Mouse (Mus musculus) retina, postnatal 1 day (tissue): ENCODE data around the gene Ptch2.

ENCODE experiments used
- DNase-seq: peaks from one replicate; pipeline ENCODE4 v3.0.0-alpha.2; 2012

The Ptch2 gene

GRCm38 (mm10) chr4:117155020-117155791 lies 59.3 kb downstream of the Ptch2 start:
- no peak for DNase-seq

- DNase-seq: peak; percentile 95
Observed at GRCm38 (mm10) chr4:117155792-117156355, 60.0 kb downstream of the Ptch2 start, which contains the start of gene Rps8. Gene Rps8, minus strand, starts transcription at chr4:117156243.

- no peak for DNase-seq
Observed at GRCm38 (mm10) chr4:117156372-117156771, 60.5 kb downstream of the Ptch2 start.

GRCm38 (mm10) chr4:117159666-117160065 lies 63.8 kb downstream of the Ptch2 start:
- no peak for DNase-seq

- no peak for DNase-seq
Observed at GRCm38 (mm10) chr4:117161183-117161582, 65.3 kb downstream of the Ptch2 start.
